In genomic region chrX:139219017-139219416, GRCm38 (mm10) we compare ENCODE assay signal across 8 mouse cellular contexts. TPM values are rescaled to one million over a fixed set of nuclear protein-coding genes. Genes with fewer than 3 reads are reported as not detected.
DNase-seq lines count a peak whose midpoint lies in the region; ATAC-seq and TF ChIP-seq lines count a peak whose summit lies in the region.

No protein-coding gene starts in this region.

- peak; percentile 68 for TF ChIP-seq CTCF in kidney, postnatal 0 days (IDR thresholded peaks at IDR 0.05; ENCODE audit: low read depth)

- H3K4me2 ChIP-seq in forebrain, embryonic 14.5 days (ENCODE audit: low read length) = no peak overlapping the region
- H3K4me2 ChIP-seq in kidney, postnatal 0 days (ENCODE audit: low read length) = no peak overlapping the region

- no peaks in the 10 kb centered on the region for H3K9me3 ChIP-seq in forebrain, embryonic 14.5 days (replicated peaks; ENCODE audit: control insufficient read depth, low read length)
- H3K9me3 ChIP-seq in forebrain, embryonic 10.5 days = no peaks in the 10 kb centered on the region
- H3K9me3 ChIP-seq in kidney, postnatal 0 days (replicated peaks; ENCODE audit: low read length) = no peaks in the 10 kb centered on the region

- no peak overlapping the region for H3K4me3 ChIP-seq in forebrain, embryonic 14.5 days (ENCODE audit: low read depth, low read length)
- no peak overlapping the region for H3K4me3 ChIP-seq in forebrain, embryonic 10.5 days
- H3K4me3 ChIP-seq in kidney, postnatal 0 days (replicated peaks; ENCODE audit: low read depth, low read length) = no peak overlapping the region

- H3K9ac ChIP-seq in forebrain, embryonic 14.5 days (ENCODE audit: low read length) = no peak overlapping the region
- H3K9ac ChIP-seq in kidney, postnatal 0 days (ENCODE audit: low read depth, low read length) = no peak overlapping the region

- no peak for ATAC-seq in forebrain, embryonic 14.5 days
- ATAC-seq in common myeloid progenitor, adult 5-6 weeks (replicated peaks; ENCODE audit: low read depth, poor library complexity, severe bottlenecking) = peak; percentile 79
- no peak for ATAC-seq in kidney, postnatal 0 days (replicated peaks; ENCODE audit: low FRiP score, low read depth)

- DNase-seq in forebrain, embryonic 14.5 days (ENCODE audit: low spot score) = peak; percentile 78
- DNase-seq in forebrain, embryonic 10.5 days (ENCODE audit: extremely low spot score, low spot score) = no peak
- peak; percentile 6 for DNase-seq in thymus, postnatal 14 days
- no peak for DNase-seq in thymus, adult 18-20 months
- peak; percentile 67 for DNase-seq in kidney, postnatal 0 days (ENCODE audit: low spot score)
- peak; percentile 50 for DNase-seq in lung, postnatal 14 days
- peak; percentile 3 for DNase-seq in splenic B cell, adult 2 months (ENCODE audit: low read depth, low spot score)

- H3K4me1 ChIP-seq in forebrain, embryonic 14.5 days (ENCODE audit: control insufficient read depth, insufficient read depth, low read length) = no peaks in the 10 kb centered on the region
- H3K4me1 ChIP-seq in forebrain, embryonic 10.5 days = 0 out of 2 replicates have a peak, but pooled peaks cover 6% of the 10 kb centered on the region
- H3K4me1 ChIP-seq in kidney, postnatal 0 days (replicated peaks; ENCODE audit: insufficient read depth, low read length) = no peaks in the 10 kb centered on the region

- H3K36me3 ChIP-seq in forebrain, embryonic 14.5 days (ENCODE audit: control insufficient read depth, insufficient read depth, low read length) = no peaks in the 10 kb centered on the region
- no peaks in the 10 kb centered on the region for H3K36me3 ChIP-seq in forebrain, embryonic 10.5 days (replicated peaks)
- H3K36me3 ChIP-seq in kidney, postnatal 0 days (ENCODE audit: insufficient read depth, low read length) = no peaks in the 10 kb centered on the region
- H3K36me3 ChIP-seq in splenic B cell, adult 2 months (ENCODE audit: control insufficient read depth, insufficient read depth, low read length, poor library complexity, severe bottlenecking) = no peaks in the 10 kb centered on the region

- 29% methylated on average over 2 of the region's 2 CpGs for WGBS in forebrain, embryonic 14.5 days
- 33% methylated on average over 2 of the region's 2 CpGs for WGBS in forebrain, embryonic 10.5 days
- WGBS in kidney, postnatal 0 days = 40% methylated on average over 2 of the region's 2 CpGs

- no peak overlapping the region for H3K27ac ChIP-seq in forebrain, embryonic 14.5 days (ENCODE audit: low read depth, low read length)
- H3K27ac ChIP-seq in forebrain, embryonic 10.5 days = no peak overlapping the region
- H3K27ac ChIP-seq in kidney, postnatal 0 days = no peak overlapping the region

- H3K27me3 ChIP-seq in forebrain, embryonic 14.5 days (replicated peaks; ENCODE audit: control insufficient read depth, insufficient read depth, low read length) = no peaks in the 10 kb centered on the region
- H3K27me3 ChIP-seq in forebrain, embryonic 10.5 days (ENCODE audit: poor library complexity, severe bottlenecking) = peaks cover 34% of the 10 kb centered on the region
- no peaks in the 10 kb centered on the region for H3K27me3 ChIP-seq in kidney, postnatal 0 days (ENCODE audit: insufficient read depth, low read length)
- H3K27me3 ChIP-seq in splenic B cell, adult 2 months (ENCODE audit: control insufficient read depth, insufficient read depth, low read length, poor library complexity, severe bottlenecking) = no peaks in the 10 kb centered on the region

RNA-seq across cellular contexts. Expression of gene Mum1l1, which starts 9.2 kb away (rescaled TPM):
- polyA plus RNA-seq in forebrain, embryonic 14.5 days (2014; fragmentation: Nextera tagmentation; extraction: Ambion mirVana) = 8.9 and 9.5 TPM in 2 replicates
- polyA plus RNA-seq in forebrain, embryonic 10.5 days (2016; fragmentation: Nextera tagmentation; extraction: Ambion mirVana) = 23.3 and 25.8 TPM in 2 replicates
- total RNA-seq in common myeloid progenitor, adult 5-6 weeks (2017) = 1.4 TPM in 1 of 2 replicates, not detected in the other
- 6.8 and 8.1 TPM in 2 replicates for polyA plus RNA-seq in kidney, postnatal 0 days (2015; fragmentation: Nextera tagmentation; extraction: Ambion mirVana)

RNA-seq across cellular contexts. Expression of gene 4933428M09Rik, which starts 40.0 kb away (rescaled TPM):
- not detected in 2 replicates for polyA plus RNA-seq in forebrain, embryonic 14.5 days (2014; fragmentation: Nextera tagmentation; extraction: Ambion mirVana)
- not detected in 2 replicates for polyA plus RNA-seq in forebrain, embryonic 10.5 days (2016; fragmentation: Nextera tagmentation; extraction: Ambion mirVana)
- total RNA-seq in common myeloid progenitor, adult 5-6 weeks (2017) = not detected in 2 replicates
- polyA plus RNA-seq in kidney, postnatal 0 days (2015; fragmentation: Nextera tagmentation; extraction: Ambion mirVana) = not detected in 2 replicates

Comparison
In these comparisons a context has a peak if more than half of its experiments do, and no peak if none do; other contexts are left out.
1. DNase-seq: peak in forebrain, embryonic 14.5 days (single experiment), thymus, postnatal 14 days (single experiment), kidney, postnatal 0 days (single experiment), lung, postnatal 14 days (single experiment) and splenic B cell, adult 2 months (single experiment); none in forebrain, embryonic 10.5 days (single experiment) and thymus, adult 18-20 months (0 of 2).